Mouse (Mus musculus) heart, embryonic 14.5 days (tissue): ENCODE data around the gene Sucla2. TPM values are rescaled to one million over a fixed set of nuclear protein-coding genes. Genes with fewer than 3 reads are reported as not detected.
"Not testable (repeated sequence)": the region's sequence is repeated elsewhere in the genome, so short reads cannot be mapped to it uniquely, and the experiment has no call there.

Experiments
- ATAC-seq: fragments of 200-750 bp; cut with Nextera tagmentation; 2 replicates; pipeline ENCODE4 v1.8.0; 2017; ENCODE audit warnings: low read depth, moderate TSS enrichment; ENCODE audit not compliant: insufficient number of reproducible peaks, insufficient read depth, low FRiP score
- H3K27ac ChIP-seq, 2 experiments: fragments of 200-500 bp in 1 of 2; fragments of 300-500 bp in 1 of 2; sonication (generic) in 1 of 2; replicated peaks in 1 of 2; 2 replicates each; pipeline ENCODE4 v1.5.1; 2012 to 2014; ENCODE audit warnings: low read depth in 2 of 2, low read length in 2 of 2, control low read depth in 1 of 2, mild to moderate bottlenecking in 1 of 2, mixed read lengths in 1 of 2; ENCODE audit not compliant: control insufficient read depth in 1 of 2, insufficient read depth in 1 of 2
- H3K27me3 ChIP-seq: fragments of 300-500 bp; sonication (generic); 2 replicates; pipeline ENCODE4 v1.6.1; 2014; ENCODE audit warnings: mild to moderate bottlenecking, low read length, control low read depth; ENCODE audit not compliant: control insufficient read depth, insufficient read depth
- H3K36me3 ChIP-seq: fragments of 300-500 bp; sonication (generic); 2 replicates; pipeline ENCODE4 v1.6.1; 2014; ENCODE audit warnings: mild to moderate bottlenecking, control low read depth, low read length, mixed read lengths; ENCODE audit not compliant: control insufficient read depth, insufficient read depth
- H3K4me1 ChIP-seq, 2 experiments: fragments of 200-500 bp in 1 of 2; fragments of 300-500 bp in 1 of 2; sonication (generic) in 1 of 2; 2 replicates each; pipeline ENCODE4 v1.6.1; 2012 to 2014; ENCODE audit warnings: low read length in 2 of 2, control low read depth in 1 of 2, mixed read lengths in 1 of 2; ENCODE audit not compliant: control insufficient read depth in 2 of 2, insufficient read depth in 2 of 2
- H3K4me2 ChIP-seq: fragments of 300-500 bp; sonication (generic); 2 replicates; pipeline ENCODE4 v1.6.1; 2014; ENCODE audit warnings: mild to moderate bottlenecking, low read length
- H3K4me3 ChIP-seq, 2 experiments: fragments of 200-500 bp in 1 of 2; fragments of 300-500 bp in 1 of 2; sonication (generic) in 1 of 2; 2 replicates each; pipeline ENCODE4 v1.5.1; 2012 to 2014; ENCODE audit warnings: low read length in 2 of 2, mild to moderate bottlenecking in 2 of 2, control low read depth in 1 of 2, low read depth in 1 of 2, moderate library complexity in 1 of 2; ENCODE audit not compliant: control insufficient read depth in 1 of 2, insufficient read depth in 1 of 2
- H3K9ac ChIP-seq: fragments of 300-500 bp; sonication (generic); 2 replicates; pipeline ENCODE4 v1.6.1; 2014; ENCODE audit warnings: mild to moderate bottlenecking, low read length
- H3K9me3 ChIP-seq: fragments of 300-500 bp; sonication (generic); 2 replicates; pipeline ENCODE4 v1.6.1; 2016; ENCODE audit warnings: low read length, control low read depth; ENCODE audit not compliant: control insufficient read depth
- WGBS: fragments of 180-500 bp; shearing (Covaris S2); extraction: QIAGEN DNeasy Blood & Tissue Kit; methylation state at CpG from one replicate; pipeline ENCODE4 v1.1.7; 2014; 5-methylcytosine and 5-hydroxymethylcytosine counted together
- polyA plus RNA-seq: library from polyadenylated mRNA; unstranded; fragments of >200 nt; fragmentation: Nextera tagmentation; extraction: Ambion mirVana; gene quantifications from 2 replicates; pipeline ENCODE4 v1.2.1, GENCODE M21; 2014

Gene Sucla2
- polyA plus RNA-seq, 1 experiment from 2014 or later, result 240 TPM

DNA sequence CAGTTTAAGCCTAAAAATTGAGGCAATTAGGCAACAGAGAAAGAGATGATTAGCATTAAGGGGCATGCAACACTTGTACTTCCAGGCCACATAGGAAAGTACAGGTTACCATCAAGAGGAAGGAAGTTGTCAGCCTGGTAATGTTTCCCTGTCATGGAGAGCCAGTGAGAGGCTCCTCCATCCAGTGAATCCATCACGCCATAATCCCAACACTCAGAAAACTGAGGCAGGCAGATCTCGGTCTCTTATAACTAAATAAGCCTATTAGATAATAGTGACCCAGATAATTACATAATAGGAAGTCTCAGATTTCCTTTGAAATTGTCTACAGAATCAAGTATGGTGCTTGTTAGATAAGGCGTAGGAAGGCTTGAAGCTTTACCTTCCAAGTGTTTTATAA lies 983 bp upstream of the Sucla2 start:
- Histone ChIP-seq H3K27ac (no peak overlapping the region), H3K9me3 (no peaks in the 10 kb centered on the region), H3K4me3 (peak overlapping the region in 1 of 2 experiments; percentile 53; a peak in 2 of 4 replicates), H3K4me2 (peak overlapping the region; percentile 58), H3K9ac (no peak overlapping the region; the same call in 1 of the 2 replicates), H3K4me1 (peaks cover 0 to 5% of the 10 kb centered on the region in 2 experiments; a peak in 1 of 4 replicates), H3K27me3 (no peaks in the 10 kb centered on the region; the same call in 1 of the 2 replicates), H3K36me3 (no peaks in the 10 kb centered on the region)
- 65% methylated on average over 3 of the region's 3 CpGs for WGBS
- no peak for ATAC-seq

DNA sequence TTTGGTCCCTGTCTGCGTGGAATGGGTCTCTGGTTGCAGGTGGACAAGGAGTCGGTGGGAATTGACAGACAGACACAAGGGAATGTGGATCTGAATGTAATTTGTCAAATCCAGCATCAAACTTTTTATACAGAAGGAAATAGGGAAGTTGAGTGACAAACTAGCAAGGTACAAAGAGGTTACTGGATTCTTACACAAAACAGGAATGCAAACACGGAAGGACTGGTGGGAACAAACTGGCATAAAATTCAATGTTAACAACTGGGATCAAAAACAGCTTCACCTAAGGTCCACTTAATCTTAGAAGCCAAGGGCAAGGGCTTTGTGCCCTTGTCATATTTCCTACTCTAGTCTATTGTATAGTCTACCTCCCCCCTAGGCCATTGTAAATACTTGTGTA lies 3.5 kb downstream of the Sucla2 start:
- not testable (repeated sequence) for ATAC-seq, H3K27ac ChIP-seq
- WGBS, result 77% methylated on average over 3 of the region's 3 CpGs

DNA sequence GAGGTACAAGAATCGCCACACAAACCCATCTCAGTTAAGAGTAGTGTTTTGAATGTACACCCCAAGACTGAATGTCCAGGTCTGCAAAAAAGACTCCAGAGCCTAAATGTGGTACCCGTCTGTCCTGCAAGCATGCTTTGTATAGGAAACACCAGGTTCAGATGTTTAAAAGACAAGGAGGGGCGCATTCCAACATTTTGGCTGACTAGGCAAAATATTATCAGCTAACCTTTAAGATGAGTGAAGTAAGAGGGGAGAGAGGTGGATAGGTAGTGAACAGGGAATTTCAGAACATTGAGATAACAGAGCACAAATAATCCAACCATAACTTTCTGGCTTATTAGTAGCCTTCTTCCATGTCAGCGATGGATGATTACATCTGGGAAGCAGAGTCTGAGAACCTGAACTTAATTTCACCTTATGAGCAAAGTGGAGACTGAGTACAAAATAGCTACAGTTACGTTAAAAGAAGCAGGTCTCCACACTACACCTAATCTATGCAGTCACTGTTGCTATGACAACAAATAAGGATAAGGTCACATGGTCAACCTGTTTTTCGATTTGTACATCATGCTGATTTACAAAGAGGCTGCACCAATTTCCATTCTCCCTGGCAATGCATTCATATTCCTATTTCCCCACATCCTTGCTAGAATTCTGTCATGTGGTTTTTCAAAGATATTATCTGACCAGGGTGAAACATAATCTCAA lies 8.8 kb downstream of the Sucla2 start:
- WGBS, result 65% methylated on average over 6 of the region's 6 CpGs
- H3K4me3 ChIP-seq, result no peak overlapping the region
- H3K27me3 ChIP-seq, result no peaks in the 10 kb centered on the region
- H3K36me3 ChIP-seq, result no peaks in the 10 kb centered on the region
- no peaks in the 10 kb centered on the region for H3K4me1 ChIP-seq
- no peak overlapping the region for H3K27ac ChIP-seq
- no peak overlapping the region for H3K9ac ChIP-seq
- H3K9me3 ChIP-seq, result no peaks in the 10 kb centered on the region
- no peak for ATAC-seq
- H3K4me2 ChIP-seq, result no peak overlapping the region

More for the DNA sequence above, 3.5 kb downstream of the Sucla2 start:
- H3K4me3 ChIP-seq, H3K9ac ChIP-seq, H3K4me1 ChIP-seq, H3K36me3 ChIP-seq, H3K4me2 ChIP-seq, H3K9me3 ChIP-seq, H3K27me3 ChIP-seq: not testable (repeated sequence)

DNA sequence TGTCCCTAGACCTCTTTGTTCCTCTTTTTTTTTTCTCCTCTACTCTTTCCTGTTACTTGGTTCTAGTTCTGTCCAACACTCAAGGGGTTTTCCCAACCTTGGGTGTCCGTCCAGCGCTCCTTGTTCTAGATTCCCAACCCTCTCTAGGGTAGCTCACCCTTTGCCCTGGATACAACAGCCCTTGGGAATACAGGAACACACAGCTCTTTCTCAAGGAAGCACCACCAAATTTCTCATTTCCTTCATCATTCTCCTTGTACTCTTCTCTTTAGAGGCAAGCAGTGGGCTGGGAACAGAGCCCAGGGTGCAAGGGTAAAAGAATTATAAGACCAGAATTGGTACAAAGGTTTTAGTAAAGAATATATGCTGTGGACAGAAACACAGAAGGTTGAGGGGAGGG lies 10.5 kb downstream of the Sucla2 start:
- Histone ChIP-seq H3K4me2 (no peak overlapping the region), H3K36me3 (no peaks in the 10 kb centered on the region), H3K4me1 (no peaks in the 10 kb centered on the region), H3K9me3 (no peaks in the 10 kb centered on the region), H3K27me3 (no peaks in the 10 kb centered on the region), H3K4me3 (no peak overlapping the region), H3K9ac (no peak overlapping the region), H3K27ac (no peak overlapping the region)
- 77% methylated on average over 2 of the region's 2 CpGs for WGBS
- no peak for ATAC-seq

DNA sequence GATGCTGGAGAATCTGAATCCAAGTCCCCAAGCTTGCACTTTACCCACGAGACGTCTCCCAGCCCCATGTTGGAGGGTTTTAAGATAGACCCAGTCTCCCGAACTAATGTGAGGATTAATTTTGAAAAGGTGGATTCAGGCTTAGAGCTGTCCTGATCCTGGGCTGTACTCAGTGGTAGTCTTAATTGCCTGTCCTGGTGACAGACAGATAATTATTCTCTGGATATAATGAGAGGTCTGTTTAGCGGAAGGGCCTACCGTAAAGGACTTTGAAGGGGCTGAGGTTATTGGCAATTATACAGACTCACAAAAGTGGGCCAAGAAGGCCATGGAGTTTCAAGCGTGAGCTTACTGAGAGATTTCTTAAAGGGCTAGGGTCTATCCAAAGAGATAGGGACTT lies 18.7 kb downstream of the Sucla2 start:
- WGBS, result 72% methylated on average over 6 of the region's 6 CpGs
- Histone ChIP-seq H3K4me3 (no peak overlapping the region), H3K9ac (no peak overlapping the region), H3K4me1 (no peaks in the 10 kb centered on the region), H3K27me3 (no peaks in the 10 kb centered on the region), H3K4me2 (no peak overlapping the region), H3K9me3 (no peaks in the 10 kb centered on the region), H3K36me3 (no peaks in the 10 kb centered on the region), H3K27ac (no peak overlapping the region)
- no peak for ATAC-seq

DNA sequence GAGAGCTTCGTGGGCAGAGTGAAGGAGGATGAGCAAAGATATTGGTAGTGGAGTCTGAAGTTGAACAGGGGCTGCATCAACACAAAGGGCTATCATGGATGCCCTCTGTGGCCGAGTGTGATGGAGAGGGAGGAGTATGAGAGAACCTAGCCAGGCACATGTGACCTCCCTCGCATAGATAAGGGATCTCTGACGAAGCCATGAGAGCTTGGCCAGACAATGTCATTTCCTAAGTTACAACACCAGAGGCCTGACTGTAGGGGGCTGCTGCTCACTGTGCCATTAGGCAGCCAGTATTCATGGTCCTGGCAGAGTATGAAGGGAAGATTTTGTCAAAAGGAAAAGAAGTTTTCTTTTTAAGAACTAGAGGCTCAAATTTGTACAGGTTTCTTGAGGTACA lies 21.9 kb downstream of the Sucla2 start:
- H3K4me3 ChIP-seq, result no peak overlapping the region
- H3K9ac ChIP-seq, result no peak overlapping the region
- H3K27ac ChIP-seq, result no peak overlapping the region
- H3K9me3 ChIP-seq, result no peaks in the 10 kb centered on the region
- H3K36me3 ChIP-seq, result no peaks in the 10 kb centered on the region
- ATAC-seq, result no peak
- no peaks in the 10 kb centered on the region for H3K27me3 ChIP-seq
- 38% methylated on average over 4 of the region's 4 CpGs for WGBS
- H3K4me2 ChIP-seq, result no peak overlapping the region
- H3K4me1 ChIP-seq, result no peaks in the 10 kb centered on the region

DNA sequence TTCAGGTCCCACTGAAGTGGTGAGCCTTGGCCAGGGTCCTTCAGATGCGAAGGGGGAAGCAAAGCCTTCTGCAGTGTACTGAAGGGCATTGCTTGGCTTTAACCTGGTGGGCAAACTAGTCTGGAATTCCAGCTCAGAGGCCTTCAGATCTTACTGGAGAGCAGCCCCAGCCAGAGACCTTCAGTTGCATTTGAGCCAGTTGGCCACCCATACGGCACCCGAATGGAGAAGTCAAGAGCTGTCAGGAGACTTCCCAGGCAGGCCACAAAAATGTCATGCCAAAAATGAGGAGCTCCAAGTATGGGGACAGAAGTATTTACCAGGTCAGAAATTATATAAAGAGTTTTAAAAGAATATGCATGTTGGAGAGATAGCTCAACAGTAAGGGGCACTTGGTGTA lies 22.9 kb downstream of the Sucla2 start, which contains the start of gene Nudt15:
Nudt15 (minus strand) TSS at position 192 of the 400 bp plus-strand sequence.
- ATAC-seq, result no peak
- Histone ChIP-seq H3K4me1 (no peaks in the 10 kb centered on the region), H3K4me3 (no peak within 1 kb of the TSS), H3K36me3 (no peaks in the 10 kb centered on the region), H3K9me3 (no peaks in the 10 kb centered on the region), H3K4me2 (no peak within 1 kb of the TSS), H3K27me3 (no peaks in the 10 kb centered on the region), H3K27ac (no peak within 1 kb of the TSS), H3K9ac (no peak within 1 kb of the TSS)
- WGBS, result 77% methylated on average over 3 of the region's 3 CpGs

DNA sequence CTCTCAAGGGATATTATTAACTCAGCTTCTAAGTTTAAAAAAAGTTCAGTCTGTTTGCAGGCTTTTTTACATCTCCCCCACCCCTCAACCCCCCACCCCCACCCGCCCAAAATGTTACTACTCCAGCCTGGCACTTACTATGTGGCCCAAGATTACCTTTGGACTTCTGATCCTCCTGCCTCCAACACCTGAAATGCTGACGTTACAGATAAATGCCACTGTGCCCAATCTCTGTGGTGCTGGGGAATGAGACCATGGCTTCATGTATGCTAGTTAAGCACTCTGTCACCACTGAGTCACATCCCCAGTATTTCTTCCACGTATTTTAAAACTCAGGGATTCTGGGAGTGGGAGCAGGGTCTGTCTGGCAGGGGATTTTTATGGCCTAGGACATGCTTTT lies 25.2 kb downstream of the Sucla2 start:
- Histone ChIP-seq H3K4me3 (no peak overlapping the region), H3K9ac (no peak overlapping the region), H3K4me1 (peaks cover 0 to 7% of the 10 kb centered on the region in 2 experiments; a peak in 1 of 4 replicates), H3K4me2 (no peak overlapping the region), H3K9me3 (no peaks in the 10 kb centered on the region), H3K36me3 (0 out of 2 replicates have a peak, but pooled peaks cover under 1% of the 10 kb centered on the region), H3K27me3 (no peaks in the 10 kb centered on the region), H3K27ac (no peak overlapping the region)
- 52% methylated on average over 3 of the region's 3 CpGs for WGBS
- no peak for ATAC-seq
